In the genomic region with DNA sequence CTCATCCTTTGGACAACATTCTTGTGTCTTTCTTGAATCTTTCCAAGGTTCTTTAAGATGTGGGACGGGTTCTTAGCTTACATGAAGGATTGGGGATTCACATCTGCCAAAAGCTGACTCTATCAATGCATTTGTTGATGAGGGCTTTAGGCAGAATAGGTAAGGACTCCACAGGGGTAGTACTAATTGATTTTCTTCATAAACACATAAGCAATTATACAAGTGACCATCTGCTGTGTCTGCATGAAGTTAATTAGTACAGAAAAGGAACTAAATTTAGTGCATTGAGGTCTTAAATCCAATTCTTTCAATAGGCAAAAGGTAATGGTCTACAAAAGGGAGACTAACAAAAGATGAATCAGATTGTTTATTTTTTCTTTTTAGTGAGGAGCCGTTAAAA, we compare ENCODE assay signal across 26 mouse cellular contexts.
DNase-seq lines count a peak whose midpoint lies in the region; ATAC-seq lines count a peak whose summit lies in the region.
"Had no signal": no experiment of that assay in that cellular context is flagged by ENCODE, and none has a peak within 500 bp of the region (broad histone marks: within the 10 kb centered on the region; RNA-seq: fewer than 3 reads in every experiment).

No protein-coding gene starts in this region.

- ATAC-seq in hindbrain, embryonic 14.5 days (ENCODE audit: low FRiP score), result no peak
- ATAC-seq in hindbrain, embryonic 12.5 days (ENCODE audit: low FRiP score), result no peak
- ATAC-seq: activated CD4-positive, CD25-positive, alpha-beta regulatory T cell, adult 4 months; hindbrain, embryonic 16.5 days; inflammation-experienced regulatory T-cells, adult 6 months; intestine, embryonic 16.5 days had no signal

- WGBS in hindbrain, embryonic 14.5 days, result 63% methylated on average over 2 of the region's 2 CpGs
- 65% methylated on average over 2 of the region's 2 CpGs for WGBS in hindbrain, embryonic 12.5 days

- H3K4me2 ChIP-seq in hindbrain, embryonic 14.5 days (replicated peaks), result no peak overlapping the region
- no peak overlapping the region for H3K4me2 ChIP-seq in hindbrain, embryonic 12.5 days (replicated peaks)
- H3K4me2 ChIP-seq: embryonic facial prominence, embryonic 12.5 days; embryonic facial prominence, embryonic 15.5 days; forebrain, embryonic 12.5 days; heart, embryonic 12.5 days; heart, embryonic 15.5 days had no signal

- no peaks in the 10 kb centered on the region for H3K9me3 ChIP-seq in hindbrain, embryonic 14.5 days (ENCODE audit: control insufficient read depth, low read length)
- H3K9me3 ChIP-seq in hindbrain, embryonic 12.5 days (replicated peaks), result no peaks in the 10 kb centered on the region
- H3K9me3 ChIP-seq: embryonic facial prominence, embryonic 12.5 days; embryonic facial prominence, embryonic 15.5 days; forebrain, embryonic 12.5 days; heart, embryonic 15.5 days; hindbrain, embryonic 10.5 days had no signal

- no peaks in the 10 kb centered on the region for H3K27me3 ChIP-seq in hindbrain, embryonic 14.5 days (ENCODE audit: control insufficient read depth, insufficient read depth, low read length)
- H3K27me3 ChIP-seq in hindbrain, embryonic 12.5 days, result no peaks in the 10 kb centered on the region
- H3K27me3 ChIP-seq: embryonic facial prominence, embryonic 12.5 days; embryonic facial prominence, embryonic 15.5 days; forebrain, embryonic 12.5 days; heart, embryonic 12.5 days; heart, embryonic 15.5 days had no signal

- H3K36me3 ChIP-seq in hindbrain, embryonic 14.5 days (replicated peaks; ENCODE audit: control insufficient read depth, insufficient read depth), result no peaks in the 10 kb centered on the region
- no peaks in the 10 kb centered on the region for H3K36me3 ChIP-seq in hindbrain, embryonic 12.5 days
- H3K36me3 ChIP-seq: embryonic facial prominence, embryonic 12.5 days; embryonic facial prominence, embryonic 15.5 days; forebrain, embryonic 12.5 days; heart, embryonic 12.5 days; heart, embryonic 15.5 days; hindbrain, embryonic 10.5 days had no signal

- H3K27ac ChIP-seq in hindbrain, embryonic 14.5 days, result no peak overlapping the region
- no peak overlapping the region for H3K27ac ChIP-seq in hindbrain, embryonic 12.5 days
- H3K27ac ChIP-seq: embryonic facial prominence, embryonic 12.5 days; embryonic facial prominence, embryonic 15.5 days; forebrain, embryonic 12.5 days; heart, embryonic 15.5 days; hindbrain, embryonic 10.5 days had no signal

- peak; percentile 23 for DNase-seq in cerebellum, adult 9-10 months
- no peak for DNase-seq in cerebellum, postnatal 4 days (ENCODE audit: low spot score in 2 of 2)
- DNase-seq in hindbrain, embryonic 14.5 days (ENCODE audit: low spot score), result peak; percentile 33
- DNase-seq in retina, embryonic 14.5 days (ENCODE audit: low spot score), result peak; percentile 17
- no peak for DNase-seq in retina, postnatal 1 day
- DNase-seq: adrenal gland, postnatal 10 days; adrenal gland, postnatal 36 days; cerebellum, adult 11-12 months; cerebellum, adult 8-10 months; cerebellum, postnatal 14 days; gastrocnemius, postnatal 25 days; heart, adult 18-20 months; heart, postnatal 10 days; heart, postnatal 36 days; kidney, adult 2 months had no signal

- H3K9ac ChIP-seq in hindbrain, embryonic 14.5 days, result no peak overlapping the region
- no peak overlapping the region for H3K9ac ChIP-seq in hindbrain, embryonic 12.5 days
- H3K9ac ChIP-seq: embryonic facial prominence, embryonic 12.5 days; embryonic facial prominence, embryonic 15.5 days; forebrain, embryonic 12.5 days; heart, embryonic 12.5 days; heart, embryonic 15.5 days had no signal

- H3K4me1 ChIP-seq in hindbrain, embryonic 14.5 days (replicated peaks; ENCODE audit: control insufficient read depth, insufficient read depth, low read length), result no peaks in the 10 kb centered on the region
- no peaks in the 10 kb centered on the region for H3K4me1 ChIP-seq in hindbrain, embryonic 12.5 days
- H3K4me1 ChIP-seq: embryonic facial prominence, embryonic 12.5 days; embryonic facial prominence, embryonic 15.5 days; forebrain, embryonic 12.5 days; heart, embryonic 12.5 days; heart, embryonic 15.5 days; hindbrain, embryonic 10.5 days had no signal

- no peak overlapping the region for H3K4me3 ChIP-seq in hindbrain, embryonic 14.5 days (replicated peaks; ENCODE audit: low read length)
- H3K4me3 ChIP-seq in hindbrain, embryonic 12.5 days, result no peak overlapping the region
- H3K4me3 ChIP-seq: embryonic facial prominence, embryonic 12.5 days; embryonic facial prominence, embryonic 15.5 days; forebrain, embryonic 12.5 days; heart, embryonic 12.5 days; heart, embryonic 15.5 days; hindbrain, embryonic 10.5 days had no signal

Comparison
In these comparisons a context has a peak if more than half of its experiments do, and no peak if none do; other contexts are left out.
1. DNase-seq: peak in cerebellum, adult 9-10 months (single experiment), hindbrain, embryonic 14.5 days (single experiment) and retina, embryonic 14.5 days (single experiment); none in cerebellum, postnatal 4 days (0 of 2) and retina, postnatal 1 day (single experiment).